Mouse (Mus musculus) hindbrain, embryonic 12.5 days (tissue): Measurements from ENCODE around the gene Chic1. TPM values are rescaled to one million over a fixed set of nuclear protein-coding genes. Genes with fewer than 3 reads are reported as not detected.

Source experiments
- ATAC-seq: fragments of 200-750 bp; cut with Nextera tagmentation; 2 replicates; pipeline ENCODE4 v1.8.0; 2017; ENCODE audit warnings: moderate TSS enrichment; ENCODE audit not compliant: low FRiP score
- H3K27ac ChIP-seq: fragments of 300-500 bp; sonication (generic); 2 replicates; pipeline ENCODE4 v1.5.1; 2016; ENCODE audit warnings: mild to moderate bottlenecking
- H3K27me3 ChIP-seq: fragments of 300-500 bp; sonication (generic); 2 replicates; pipeline ENCODE4 v1.6.1; 2016; ENCODE audit warnings: mild to moderate bottlenecking
- H3K36me3 ChIP-seq: fragments of 300-500 bp; sonication (generic); 2 replicates; pipeline ENCODE4 v1.6.1; 2016; ENCODE audit warnings: mild to moderate bottlenecking
- H3K4me1 ChIP-seq: fragments of 300-500 bp; sonication (generic); 2 replicates; pipeline ENCODE4 v1.6.1; 2016
- H3K4me2 ChIP-seq: fragments of 300-500 bp; sonication (generic); replicated peaks from 2 replicates; pipeline ENCODE4 v1.6.1; 2016; ENCODE audit warnings: mild to moderate bottlenecking
- H3K4me3 ChIP-seq: fragments of 300-500 bp; sonication (generic); 2 replicates; pipeline ENCODE4 v1.5.1; 2016; ENCODE audit warnings: mild to moderate bottlenecking
- H3K9ac ChIP-seq: fragments of 300-500 bp; sonication (generic); 2 replicates; pipeline ENCODE4 v1.6.1; 2016; ENCODE audit warnings: mild to moderate bottlenecking, moderate library complexity
- H3K9me3 ChIP-seq: fragments of 300-500 bp; sonication (generic); replicated peaks from 2 replicates; pipeline ENCODE4 v1.6.1; 2016; ENCODE audit warnings: mild to moderate bottlenecking
- WGBS: fragments of 180-500 bp; shearing (Covaris S2); methylation state at CpG from one replicate; pipeline ENCODE4 v1.1.7; 2016; 5-methylcytosine and 5-hydroxymethylcytosine counted together
- polyA plus RNA-seq: library from polyadenylated mRNA; unstranded; fragments of >200 nt; fragmentation: Nextera tagmentation; extraction: Ambion mirVana; gene quantifications from 2 replicates; pipeline ENCODE4 v1.2.1, GENCODE M21; 2016

The Chic1 gene
- 7.8 and 8.8 TPM in 2 replicates for polyA plus RNA-seq

DNA sequence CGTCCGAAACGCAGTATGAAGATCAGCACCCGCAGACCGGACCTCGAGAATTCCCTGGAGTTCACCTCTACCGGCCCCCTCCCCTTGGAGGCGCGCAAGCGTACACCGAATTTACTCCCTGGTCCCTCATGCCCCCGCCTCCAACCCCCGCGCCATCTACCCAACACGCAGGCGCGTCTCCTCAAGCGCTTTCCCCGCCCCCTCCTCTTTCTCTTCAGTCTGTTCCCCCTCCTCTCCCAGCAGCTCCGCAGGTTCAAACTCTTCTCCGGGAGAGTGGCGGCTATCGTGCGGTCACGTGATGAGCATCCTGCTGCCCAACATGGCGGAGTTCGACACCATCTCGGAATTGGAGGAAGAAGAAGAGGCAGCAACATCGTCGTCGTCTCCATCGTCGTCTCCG lies at the start of gene Chic1:
Chic1 (plus strand) TSS at position 190 of the 400 bp plus-strand sequence.
- peak; percentile 95 for ATAC-seq
- H3K36me3 ChIP-seq: no peaks in the 10 kb centered on the region
- H3K9me3 ChIP-seq: no peaks in the 10 kb centered on the region
- no peaks in the 10 kb centered on the region; the same call in 1 of the 2 replicates for H3K4me1 ChIP-seq
- peak within 1 kb of the TSS; percentile 71 for H3K27ac ChIP-seq
- H3K4me3 ChIP-seq: peak within 1 kb of the TSS; percentile 54
- H3K9ac ChIP-seq: peak within 1 kb of the TSS; percentile 69
- 14% methylated on average over 34 of the region's 34 CpGs for WGBS
- H3K27me3 ChIP-seq: peaks cover 50% of the 10 kb centered on the region
- H3K4me2 ChIP-seq: peak within 1 kb of the TSS; percentile 51

DNA sequence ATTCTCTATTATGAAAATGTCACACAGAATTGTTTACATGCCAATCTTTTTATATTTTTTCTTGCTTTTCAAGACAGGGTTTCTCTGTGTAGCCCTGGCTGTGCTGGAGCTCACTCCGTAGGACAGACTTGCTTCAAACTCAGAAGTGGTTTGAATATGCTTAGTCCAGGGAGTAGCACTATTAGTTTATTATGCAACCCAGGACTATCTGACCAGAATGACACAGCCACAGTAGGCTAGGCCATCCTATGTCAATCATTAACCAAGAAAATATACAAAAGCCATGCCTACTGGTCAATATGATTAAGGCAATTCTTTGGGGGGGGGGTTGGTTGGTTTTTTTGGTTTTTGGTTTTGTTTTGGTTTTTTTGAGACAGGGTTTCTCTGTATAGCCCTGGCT lies 48.0 kb upstream of the Chic1 start:
- Histone ChIP-seq H3K4me2 (no peak overlapping the region), H3K4me1 (no peaks in the 10 kb centered on the region), H3K9me3 (no peaks in the 10 kb centered on the region), H3K27ac (no peak overlapping the region), H3K36me3 (no peaks in the 10 kb centered on the region), H3K27me3 (peaks cover 48% of the 10 kb centered on the region), H3K9ac (no peak overlapping the region), H3K4me3 (no peak overlapping the region)
- ATAC-seq: no peak
- WGBS: 75% methylated on average over 1 of the region's 1 CpGs

DNA sequence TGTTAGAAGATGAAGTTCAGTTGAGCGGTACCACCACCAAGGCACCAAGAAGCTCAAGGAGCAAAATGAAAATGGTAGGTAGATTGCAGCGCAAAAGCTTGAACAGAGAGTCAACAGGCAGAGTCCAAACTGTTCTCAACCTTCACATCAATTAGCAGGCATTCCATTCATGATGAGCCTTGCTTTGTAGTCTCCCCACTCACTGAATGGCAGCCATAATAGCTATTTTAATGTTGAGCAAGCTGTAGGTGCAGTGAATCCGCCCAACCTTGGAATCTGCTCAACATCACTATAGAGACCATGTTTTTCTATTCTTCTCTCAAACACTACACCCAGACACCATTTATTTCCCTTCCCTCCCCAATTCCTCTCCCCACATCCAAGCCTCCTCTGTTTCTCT lies 44.6 kb upstream of the Chic1 start:
- Histone ChIP-seq H3K36me3 (no peaks in the 10 kb centered on the region), H3K27me3 (peaks cover 43% of the 10 kb centered on the region), H3K27ac (no peak overlapping the region), H3K4me2 (no peak overlapping the region), H3K9ac (no peak overlapping the region), H3K9me3 (no peaks in the 10 kb centered on the region), H3K4me3 (no peak overlapping the region), H3K4me1 (no peaks in the 10 kb centered on the region)
- ATAC-seq: no peak
- WGBS: 78% methylated on average over 3 of the region's 3 CpGs

DNA sequence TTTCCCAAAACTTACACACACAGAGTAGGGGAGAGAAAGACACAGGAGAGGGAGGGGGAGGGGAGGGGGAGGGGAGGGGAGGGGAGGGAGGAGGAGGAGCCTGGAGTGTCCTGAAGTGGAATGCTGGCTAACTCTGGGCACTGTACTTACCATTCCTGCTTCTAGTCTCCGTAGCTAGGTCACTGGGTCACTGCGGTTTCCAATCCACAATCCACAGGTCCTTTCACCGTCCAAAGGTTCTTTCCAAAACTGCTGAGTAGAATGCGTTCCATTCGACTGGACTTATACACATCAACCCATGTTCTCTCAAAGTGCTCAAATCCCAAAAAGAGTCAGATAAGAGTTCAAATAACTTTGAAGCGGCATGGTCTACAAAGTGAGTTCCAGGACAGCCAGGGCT lies 42.1 kb upstream of the Chic1 start:
- no peak overlapping the region for H3K4me3 ChIP-seq
- H3K27ac ChIP-seq: no peak overlapping the region
- peaks cover 52% of the 10 kb centered on the region for H3K27me3 ChIP-seq
- WGBS: 83% methylated on average over 6 of the region's 6 CpGs
- ATAC-seq: no peak
- no peaks in the 10 kb centered on the region for H3K4me1 ChIP-seq
- no peaks in the 10 kb centered on the region for H3K9me3 ChIP-seq
- H3K36me3 ChIP-seq: no peaks in the 10 kb centered on the region
- H3K4me2 ChIP-seq: no peak overlapping the region
- H3K9ac ChIP-seq: no peak overlapping the region

DNA sequence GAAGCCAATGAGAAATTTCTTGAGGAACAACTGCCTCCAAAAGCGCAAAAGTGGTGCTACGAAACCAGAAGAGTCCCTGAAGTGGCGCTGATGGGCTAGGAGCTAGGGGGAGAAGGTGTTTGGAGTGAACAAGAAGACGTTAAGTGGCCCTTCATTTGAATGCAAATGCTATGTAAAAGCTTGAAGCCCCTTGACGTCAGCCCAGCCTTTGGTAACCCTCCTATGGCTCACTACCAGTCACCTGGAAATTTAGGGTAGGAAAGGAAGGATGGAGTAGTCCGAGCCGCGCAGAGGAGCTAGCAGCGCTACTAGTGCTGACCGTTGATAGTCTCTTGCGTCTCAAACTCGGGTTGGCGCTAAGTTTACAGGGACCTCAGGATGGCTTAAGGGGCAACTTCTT lies 35.1 kb upstream of the Chic1 start, which contains the start of gene Cdx4:
Cdx4 (plus strand) TSS at position 253 of the 400 bp plus-strand sequence.
- Histone ChIP-seq H3K27me3 (peaks cover 82% of the 10 kb centered on the region), H3K4me1 (no peaks in the 10 kb centered on the region), H3K27ac (no peak within 1 kb of the TSS), H3K9me3 (no peaks in the 10 kb centered on the region), H3K4me3 (peak within 1 kb of the TSS; percentile 7; the same call in 1 of the 2 replicates), H3K36me3 (no peaks in the 10 kb centered on the region), H3K4me2 (peak within 1 kb of the TSS; percentile 39), H3K9ac (no peak within 1 kb of the TSS)
- no peak for ATAC-seq
- 31% methylated on average over 13 of the region's 13 CpGs for WGBS

DNA sequence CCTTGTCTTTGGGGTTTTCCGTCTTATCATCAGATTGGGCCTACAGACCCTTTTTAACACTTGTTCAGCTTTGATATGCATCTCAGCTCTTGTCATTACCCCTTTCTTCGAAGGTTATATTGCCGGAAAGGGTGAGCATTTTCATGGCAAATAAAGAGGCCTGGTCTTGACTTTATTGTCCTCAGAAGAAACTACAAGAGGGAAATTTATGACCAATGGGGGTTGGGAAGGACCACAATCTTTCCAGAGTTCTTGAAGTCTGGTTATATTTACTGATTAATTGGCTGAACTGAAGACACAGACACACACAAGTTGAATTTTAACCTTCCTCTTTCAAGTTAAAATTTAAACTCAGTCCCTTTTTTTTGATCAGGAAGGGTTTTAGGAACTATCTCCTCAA lies 30.4 kb upstream of the Chic1 start:
- H3K9me3 ChIP-seq: no peaks in the 10 kb centered on the region
- no peak overlapping the region for H3K4me3 ChIP-seq
- H3K36me3 ChIP-seq: no peaks in the 10 kb centered on the region
- no peaks in the 10 kb centered on the region for H3K4me1 ChIP-seq
- no peak overlapping the region for H3K9ac ChIP-seq
- H3K27ac ChIP-seq: no peak overlapping the region
- WGBS: 61% methylated on average over 3 of the region's 3 CpGs
- H3K4me2 ChIP-seq: no peak overlapping the region
- peaks cover 76% of the 10 kb centered on the region for H3K27me3 ChIP-seq
- no peak for ATAC-seq

DNA sequence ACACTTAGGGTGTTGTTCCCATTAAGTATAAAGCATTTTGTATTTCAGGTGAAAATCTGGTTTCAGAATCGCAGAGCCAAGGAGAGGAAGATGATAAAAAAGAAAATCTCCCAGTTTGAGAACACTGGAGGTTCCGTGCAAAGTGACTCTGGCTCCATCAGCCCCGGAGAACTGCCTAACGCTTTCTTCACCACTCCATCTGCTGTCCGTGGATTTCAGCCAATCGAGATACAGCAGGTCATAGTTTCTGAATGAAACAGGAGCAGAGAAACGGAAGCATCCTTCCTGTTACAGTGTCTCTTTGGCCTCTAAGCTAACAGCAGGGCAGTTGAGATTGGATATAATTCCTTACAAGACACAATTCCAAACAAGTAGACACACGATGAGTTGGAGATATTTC lies 26.9 kb upstream of the Chic1 start:
- H3K27ac ChIP-seq: no peak overlapping the region
- H3K9ac ChIP-seq: no peak overlapping the region
- H3K4me3 ChIP-seq: no peak overlapping the region
- no peak for ATAC-seq
- 67% methylated on average over 8 of the region's 8 CpGs for WGBS
- H3K4me1 ChIP-seq: no peaks in the 10 kb centered on the region
- no peak overlapping the region for H3K4me2 ChIP-seq
- peaks cover 68% of the 10 kb centered on the region for H3K27me3 ChIP-seq
- H3K9me3 ChIP-seq: no peaks in the 10 kb centered on the region
- H3K36me3 ChIP-seq: no peaks in the 10 kb centered on the region

DNA sequence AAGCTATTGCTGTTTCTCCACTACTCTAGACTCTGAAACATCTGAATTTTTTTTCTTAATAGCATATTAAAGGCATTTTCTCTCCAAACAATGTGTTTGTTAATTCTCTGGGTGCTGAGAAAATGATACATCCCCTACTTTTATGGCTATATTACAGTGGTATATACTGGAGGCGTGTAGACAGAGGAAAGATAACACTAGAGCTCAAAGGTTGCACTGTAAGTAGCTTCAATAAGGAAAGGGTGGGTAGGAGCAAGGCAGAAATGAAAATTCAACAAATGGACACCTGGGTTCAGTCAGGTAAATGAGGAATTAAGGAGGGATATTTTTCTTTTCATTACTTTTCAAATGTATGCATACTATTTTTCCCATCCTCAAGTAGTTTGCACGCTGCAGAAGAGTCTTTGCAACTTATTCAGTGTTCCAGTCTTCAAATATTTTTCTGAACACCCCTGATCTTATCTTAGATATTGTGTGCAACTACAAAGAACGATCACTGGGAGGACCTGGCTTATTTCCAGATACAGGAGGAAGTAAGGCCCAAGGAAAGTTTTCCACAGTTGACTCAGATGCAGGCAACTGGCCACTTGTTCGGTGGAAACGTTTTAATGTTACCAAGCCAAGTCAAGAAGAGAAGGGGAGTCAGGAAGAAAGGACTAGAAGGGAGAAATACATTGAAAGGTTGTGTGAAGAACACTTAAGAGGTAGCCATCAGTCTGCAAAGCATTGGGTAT lies 25.0 kb upstream of the Chic1 start:
- Histone ChIP-seq H3K27ac (no peak overlapping the region), H3K9ac (no peak overlapping the region), H3K4me3 (no peak overlapping the region), H3K4me2 (no peak overlapping the region), H3K9me3 (no peaks in the 10 kb centered on the region), H3K4me1 (no peaks in the 10 kb centered on the region), H3K36me3 (no peaks in the 10 kb centered on the region), H3K27me3 (peaks cover 55% of the 10 kb centered on the region)
- 66% methylated on average over 5 of the region's 5 CpGs for WGBS
- ATAC-seq: no peak

DNA sequence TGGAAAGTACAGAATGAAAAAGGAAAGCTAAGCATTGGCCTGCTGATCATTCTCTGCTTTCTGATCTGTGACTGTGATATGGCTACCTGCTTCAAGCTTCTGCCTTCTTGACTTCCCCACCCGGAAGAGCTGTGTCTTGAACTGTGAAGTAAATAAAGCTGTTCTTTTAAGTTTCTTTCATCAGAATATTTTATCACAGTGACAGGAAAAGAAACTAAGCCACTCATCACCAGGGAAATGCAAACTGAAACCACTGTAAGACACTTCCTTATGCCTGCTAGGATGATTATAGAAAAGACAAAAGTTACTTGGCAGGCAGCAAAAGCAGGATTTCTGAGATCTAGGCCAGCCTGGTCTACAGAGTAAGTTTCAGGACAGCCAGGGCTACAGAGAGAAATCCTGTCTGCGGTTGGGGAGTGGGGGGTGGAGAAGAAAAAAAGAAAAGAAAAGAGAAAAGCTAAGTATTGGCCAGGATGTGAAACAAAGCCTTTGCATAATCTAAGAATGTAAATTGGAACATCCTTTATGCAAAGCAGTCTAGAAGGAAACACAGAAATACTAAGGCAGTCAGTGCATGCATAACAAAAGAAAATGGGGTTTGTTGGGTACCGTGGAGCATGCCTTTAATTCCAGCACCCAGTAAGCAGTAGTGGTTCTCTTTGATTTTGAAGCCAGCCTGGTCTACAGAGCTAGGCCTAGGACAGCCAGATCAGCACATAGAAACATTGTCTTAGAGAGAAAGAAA lies 14.7 kb upstream of the Chic1 start:
- 58% methylated on average over 3 of the region's 3 CpGs for WGBS
- Histone ChIP-seq H3K9me3 (no peaks in the 10 kb centered on the region), H3K36me3 (no peaks in the 10 kb centered on the region), H3K4me2 (no peak overlapping the region), H3K4me1 (no peaks in the 10 kb centered on the region), H3K27ac (no peak overlapping the region), H3K27me3 (peaks cover 35% of the 10 kb centered on the region), H3K4me3 (no peak overlapping the region), H3K9ac (no peak overlapping the region)
- no peak for ATAC-seq

DNA sequence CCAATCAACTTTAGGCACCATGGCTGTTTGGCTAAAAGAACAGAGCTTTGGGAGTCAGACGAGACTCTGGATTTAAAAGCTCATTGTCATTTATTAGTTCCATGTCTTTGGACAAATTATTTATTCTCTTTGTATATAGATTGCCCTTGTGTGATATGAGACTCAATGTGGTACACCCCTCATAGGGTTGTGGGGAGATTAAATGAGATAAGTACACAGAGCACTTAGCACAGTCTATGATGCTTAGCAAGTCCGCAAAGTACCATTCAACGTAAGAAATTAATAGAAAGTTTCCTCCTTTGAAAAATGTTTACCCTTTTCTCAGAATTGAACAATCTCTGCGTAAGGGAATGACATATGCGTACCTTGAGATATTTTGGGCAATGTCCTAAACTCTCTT lies 492 bp upstream of the Chic1 start:
- Histone ChIP-seq H3K4me1 (no peaks in the 10 kb centered on the region; the same call in 1 of the 2 replicates), H3K36me3 (no peaks in the 10 kb centered on the region), H3K27me3 (peaks cover 50% of the 10 kb centered on the region), H3K4me2 (peak overlapping the region; percentile 51), H3K27ac (no peak overlapping the region), H3K4me3 (peak overlapping the region; percentile 54), H3K9ac (no peak overlapping the region), H3K9me3 (no peaks in the 10 kb centered on the region)
- 47% methylated on average over 5 of the region's 5 CpGs for WGBS
- ATAC-seq: peak; percentile 41; the same call in 1 of the 2 replicates

DNA sequence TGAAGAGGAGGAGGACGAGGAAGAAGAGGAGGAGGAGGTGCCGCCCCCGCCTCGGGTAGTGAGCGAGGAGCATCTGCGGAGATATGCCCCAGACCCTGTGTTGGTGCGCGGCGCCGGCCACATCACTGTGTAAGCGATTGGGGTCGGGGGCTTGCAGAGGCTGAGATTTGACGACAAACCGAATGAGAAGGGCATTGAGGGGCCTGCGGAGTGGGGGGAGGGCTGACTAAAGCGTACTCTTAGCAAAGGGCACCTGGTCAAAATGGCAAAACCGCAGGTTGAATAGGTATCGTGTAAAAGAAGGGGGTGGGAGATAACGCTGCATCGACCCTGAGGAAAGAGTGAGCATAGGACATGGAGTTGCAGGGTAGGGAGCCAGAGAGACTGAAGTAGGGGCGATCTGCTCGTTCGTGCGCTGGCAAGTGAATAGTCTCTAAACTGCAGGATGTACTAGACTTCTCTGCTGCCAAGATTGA lies 523 bp downstream of the Chic1 start:
- H3K4me3 ChIP-seq: peak overlapping the region; percentile 54
- H3K27me3 ChIP-seq: peaks cover 51% of the 10 kb centered on the region
- 14% methylated on average over 24 of the region's 24 CpGs for WGBS
- H3K27ac ChIP-seq: peak overlapping the region; percentile 71
- ATAC-seq: peak; percentile 85
- no peaks in the 10 kb centered on the region for H3K9me3 ChIP-seq
- H3K4me1 ChIP-seq: no peaks in the 10 kb centered on the region; the same call in 1 of the 2 replicates
- no peaks in the 10 kb centered on the region for H3K36me3 ChIP-seq
- peak overlapping the region; percentile 51 for H3K4me2 ChIP-seq
- H3K9ac ChIP-seq: peak overlapping the region; percentile 69

DNA sequence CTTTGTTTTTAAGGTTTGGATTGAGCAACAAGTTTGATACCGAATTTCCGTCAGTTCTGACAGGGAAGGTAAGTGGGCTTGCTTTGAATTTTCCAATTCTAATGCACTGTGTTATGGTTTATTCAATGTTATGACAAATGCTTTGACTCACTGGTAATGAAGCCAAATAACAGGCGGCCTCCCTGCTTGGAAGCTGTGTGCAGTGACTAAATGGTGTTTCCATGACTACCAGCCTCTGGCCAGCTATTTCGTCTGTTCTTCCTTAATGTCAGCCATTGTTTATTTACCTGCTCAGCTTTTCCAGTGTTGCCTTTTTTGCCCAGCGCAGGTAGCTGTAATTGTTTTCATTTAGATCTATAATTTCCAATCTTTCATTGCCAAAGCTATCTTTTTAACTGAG lies 9.9 kb downstream of the Chic1 start:
- H3K4me1 ChIP-seq: no peaks in the 10 kb centered on the region
- H3K9ac ChIP-seq: no peak overlapping the region
- ATAC-seq: no peak
- H3K9me3 ChIP-seq: no peaks in the 10 kb centered on the region
- peaks cover 36% of the 10 kb centered on the region for H3K27me3 ChIP-seq
- H3K4me3 ChIP-seq: no peak overlapping the region
- no peak overlapping the region for H3K27ac ChIP-seq
- WGBS: 49% methylated on average over 5 of the region's 5 CpGs
- no peak overlapping the region for H3K4me2 ChIP-seq
- H3K36me3 ChIP-seq: no peaks in the 10 kb centered on the region
